Mouse (Mus musculus): ENCODE data around the gene Fubp1.

DNA sequence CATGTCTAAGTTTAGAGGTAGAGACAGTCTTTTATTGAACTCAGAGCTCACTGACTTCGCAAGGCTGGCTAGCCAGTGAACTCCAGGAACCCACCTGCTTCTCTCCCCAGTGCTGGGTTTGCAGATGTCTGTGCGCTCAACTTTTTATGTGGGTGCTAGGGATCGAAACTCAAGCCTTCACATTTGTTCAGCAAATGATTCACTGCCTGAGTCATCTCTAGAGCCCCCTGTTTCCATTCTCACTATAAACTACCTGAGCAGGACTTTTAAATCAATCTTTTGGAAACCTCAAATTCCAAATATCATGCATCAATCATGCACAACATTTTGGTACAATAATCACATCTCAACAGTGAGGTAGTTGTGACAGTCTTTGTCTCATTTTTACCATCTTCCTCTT is 47.3 kb downstream of the Fubp1 start:
- no peak for TF ChIP-seq MAFK (IDR thresholded peaks at IDR 0.05; ENCODE audit: insufficient read depth, low read depth, low read length)
- no peak for TF ChIP-seq HCFC1 (IDR thresholded peaks at IDR 0.05; ENCODE audit: borderline replicate concordance, insufficient read depth, low read length)
- TF ChIP-seq ZNF384 (IDR thresholded peaks at IDR 0.05; ENCODE audit: low read depth, low read length): no peak
- TF ChIP-seq CHD2 (IDR thresholded peaks at IDR 0.05; ENCODE audit: low read depth, low read length): no peak
- no peak for TF ChIP-seq ZC3H11A (IDR thresholded peaks at IDR 0.05; ENCODE audit: borderline replicate concordance, low read depth, low read length)
